Mouse (Mus musculus) erythroblast, embryonic 14.5 days (primary cell): ENCODE data around the gene Rsph6a. TPM values are rescaled to one million over a fixed set of nuclear protein-coding genes. Genes with fewer than 3 reads are reported as not detected.

Experiments
- H3K27me3 ChIP-seq: 2 replicates; pipeline ENCODE4 v1.6.1; 2012; ENCODE audit warnings: inconsistent platforms; ENCODE audit not compliant: control insufficient read depth
- H3K36me3 ChIP-seq: 2 replicates; pipeline ENCODE4 v1.6.1; 2012; ENCODE audit warnings: mild to moderate bottlenecking, inconsistent platforms; ENCODE audit not compliant: control insufficient read depth
- H3K4me1 ChIP-seq: 2 replicates; pipeline ENCODE4 v1.6.1; 2012; ENCODE audit warnings: inconsistent platforms; ENCODE audit not compliant: control insufficient read depth
- H3K4me3 ChIP-seq: replicated peaks from 2 replicates; pipeline ENCODE3; 2012; ENCODE audit warnings: moderate library complexity, mild to moderate bottlenecking, inconsistent platforms
- H3K9me3 ChIP-seq: 2 replicates; pipeline ENCODE4 v1.6.1; 2012; ENCODE audit warnings: low read length, inconsistent platforms, mixed read lengths; ENCODE audit not compliant: control insufficient read depth
- GATA1 ChIP-seq: IDR thresholded peaks from 2 replicates; pipeline ENCODE4 v1.6.1; 2012; ENCODE audit warnings: low read length, inconsistent platforms, mixed read lengths
- TAL1 ChIP-seq: IDR thresholded peaks from 3 replicates; pipeline ENCODE4 v1.6.1; 2012; ENCODE audit warnings: low read length, inconsistent platforms, mixed read lengths
- polyA plus RNA-seq: library from polyadenylated mRNA; stranded (reverse); fragments of >175 nt; gene quantifications from 2 replicates; pipeline ENCODE4 v1.2.3, GENCODE M21; 2012

Rsph6a gene
- 0.06 TPM in 1 of 2 replicates, not detected in the other for polyA plus RNA-seq

DNA sequence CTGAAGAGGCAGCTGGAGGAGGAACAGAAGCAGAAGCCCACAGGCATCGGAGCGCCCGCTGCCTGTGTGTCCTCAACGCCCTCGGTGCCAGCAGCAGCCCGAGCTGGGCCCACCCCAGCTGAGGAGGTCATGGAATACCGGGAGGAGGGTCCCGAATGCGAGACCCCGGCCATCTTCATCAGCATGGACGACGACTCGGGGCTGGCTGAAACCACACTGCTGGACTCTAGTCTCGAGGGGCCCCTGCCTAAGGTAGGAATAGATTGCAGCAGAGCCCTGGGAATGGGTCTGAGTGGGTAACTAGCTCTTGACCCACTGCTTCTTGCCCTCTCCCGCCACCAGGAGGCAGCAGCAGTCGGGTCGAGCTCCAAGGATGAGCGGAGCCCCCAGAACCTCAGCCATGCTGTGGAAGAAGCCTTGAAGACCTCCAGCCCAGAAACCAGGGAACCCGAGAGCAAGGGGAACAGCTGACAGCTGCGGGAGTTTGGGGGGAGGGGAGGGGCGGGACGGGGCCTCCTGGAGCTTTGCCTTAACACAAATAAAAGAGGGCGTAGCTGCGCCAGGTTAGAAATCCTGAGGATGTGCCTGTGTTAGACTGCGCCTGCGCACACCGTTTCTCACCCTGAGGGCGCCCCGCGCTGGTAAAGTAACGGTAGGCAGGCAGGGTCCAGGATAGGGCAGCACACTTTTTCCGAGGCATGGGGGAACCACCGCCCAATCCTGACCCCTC is at the start of gene Rsph6a:
Rsph6a (plus strand) TSS at position 644 of the 730 bp plus-strand sequence.
- TF ChIP-seq GATA1 (no peak), TAL1 (no peak)
- no peaks in the 10 kb centered on the region for H3K4me1 ChIP-seq
- no peaks in the 10 kb centered on the region for H3K27me3 ChIP-seq
- H3K9me3 ChIP-seq = no peaks in the 10 kb centered on the region
- H3K36me3 ChIP-seq = peaks cover 59% of the 10 kb centered on the region
- no peak within 1 kb of the TSS for H3K4me3 ChIP-seq

DNA sequence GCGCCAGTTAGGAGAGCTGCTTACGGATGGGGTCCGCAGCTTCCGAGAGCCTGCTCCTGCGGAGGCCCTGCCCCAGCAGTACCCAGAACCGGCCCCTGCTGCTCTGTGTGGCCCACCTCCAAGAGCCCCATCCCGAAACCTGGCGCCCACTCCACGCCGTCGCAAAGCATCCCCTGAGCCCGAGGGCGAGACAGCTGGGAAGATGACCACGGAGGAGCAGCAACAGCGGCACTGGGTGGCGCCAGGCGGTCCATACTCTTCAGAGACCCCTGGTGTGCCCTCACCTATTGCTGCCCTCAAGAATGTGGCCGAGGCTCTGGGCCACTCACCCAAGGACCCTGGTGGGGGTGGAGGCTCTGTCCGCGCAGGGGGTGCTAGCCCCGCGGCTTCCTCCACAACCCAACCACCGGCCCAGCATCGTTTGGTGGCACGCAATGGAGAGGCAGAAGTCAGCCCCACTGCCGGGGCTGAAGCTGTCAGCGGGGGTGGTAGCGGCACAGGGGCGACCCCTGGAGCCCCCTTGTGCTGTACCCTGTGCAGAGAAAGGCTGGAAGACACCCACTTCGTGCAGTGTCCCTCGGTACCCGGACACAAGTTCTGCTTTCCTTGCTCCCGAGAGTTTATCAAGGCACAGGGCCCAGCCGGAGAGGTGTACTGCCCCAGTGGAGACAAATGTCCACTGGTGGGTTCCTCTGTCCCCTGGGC is 48.9 kb upstream of the Rsph6a start:
- peaks cover 65% of the 10 kb centered on the region for H3K4me1 ChIP-seq

DNA sequence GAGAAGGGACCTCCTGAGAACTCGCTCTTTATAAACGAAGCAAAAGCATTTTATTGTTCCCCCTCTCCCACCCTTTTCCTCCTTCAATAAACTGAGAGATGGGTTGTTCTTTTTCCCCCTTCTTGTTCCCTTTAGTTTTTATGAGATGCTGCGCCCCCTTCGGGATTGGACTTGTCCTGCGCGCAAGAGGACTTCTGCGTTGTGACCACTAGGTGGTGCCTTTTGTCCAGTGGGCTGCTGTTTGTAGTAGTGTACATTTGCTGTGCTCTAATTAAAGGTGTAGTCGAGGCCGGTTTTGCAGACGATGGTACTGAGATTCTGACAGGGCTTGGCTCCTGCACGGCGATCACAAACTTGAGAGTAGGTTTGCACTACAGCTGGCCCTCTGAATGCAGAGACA is 48.0 kb upstream of the Rsph6a start:
- peaks cover 58% of the 10 kb centered on the region for H3K4me1 ChIP-seq
- H3K27me3 ChIP-seq = no peaks in the 10 kb centered on the region
- no peak for TF ChIP-seq TAL1
- no peak for TF ChIP-seq GATA1
- H3K36me3 ChIP-seq = peaks cover 27% of the 10 kb centered on the region
- H3K9me3 ChIP-seq = peaks cover 4% of the 10 kb centered on the region
- H3K4me3 ChIP-seq = no peak overlapping the region

More for the DNA sequence above, 48.9 kb upstream of the Rsph6a start:
- no peaks in the 10 kb centered on the region for H3K27me3 ChIP-seq
- H3K4me3 ChIP-seq = peak overlapping the region; percentile 84
- H3K9me3 ChIP-seq = peaks cover 4% of the 10 kb centered on the region
- no peak for TF ChIP-seq GATA1
- no peak for TF ChIP-seq TAL1
- H3K36me3 ChIP-seq = peaks cover 27% of the 10 kb centered on the region

DNA sequence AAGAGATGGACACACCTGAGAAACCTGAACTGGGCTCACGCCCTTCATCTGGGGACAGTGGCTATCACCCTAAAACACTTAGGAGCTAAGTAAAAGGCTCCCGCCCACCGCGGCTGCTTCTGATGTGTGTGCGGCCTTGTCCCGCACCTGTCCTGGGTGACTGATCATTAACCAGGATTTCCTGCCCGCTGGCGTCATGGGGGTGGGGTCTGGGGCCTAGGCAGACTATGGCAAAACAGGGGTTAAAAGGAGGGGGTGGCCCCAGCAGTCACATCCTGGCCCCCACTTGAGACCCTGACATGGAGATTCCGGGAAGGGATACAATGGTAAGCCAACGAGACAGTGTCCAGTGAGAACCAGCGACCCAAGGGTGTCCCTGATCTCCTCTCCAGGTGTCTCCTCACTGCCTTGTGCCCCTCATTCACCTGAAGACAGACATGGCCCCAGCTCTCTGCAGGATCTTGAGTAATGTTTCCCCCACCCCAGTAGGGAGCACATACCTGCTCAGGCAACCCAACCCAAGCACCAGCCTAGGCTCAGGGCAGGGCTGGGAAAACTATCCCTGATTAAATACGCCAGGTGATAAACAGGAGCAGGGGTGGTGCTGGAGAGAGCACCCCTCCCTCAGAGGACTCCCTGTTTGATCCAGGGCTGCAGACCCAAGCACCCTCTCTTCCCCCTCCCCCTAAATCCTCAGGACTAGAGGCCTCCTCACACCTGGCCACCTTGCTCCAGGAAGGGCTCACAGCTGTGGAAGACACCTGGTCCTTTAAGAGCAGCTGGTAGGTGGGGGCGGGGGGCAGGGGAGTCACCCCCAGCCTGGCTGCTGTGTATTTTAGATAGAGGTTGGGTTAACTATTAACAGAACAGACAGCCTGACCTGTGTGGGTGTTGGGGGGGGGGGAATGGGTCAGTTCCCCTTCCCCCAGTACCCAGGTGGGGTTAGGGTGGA is 47.2 kb upstream of the Rsph6a start:
- Histone ChIP-seq H3K9me3 (peaks cover 4% of the 10 kb centered on the region), H3K4me3 (no peak overlapping the region), H3K36me3 (peaks cover 27% of the 10 kb centered on the region), H3K27me3 (peaks cover 7% of the 10 kb centered on the region), H3K4me1 (peaks cover 53% of the 10 kb centered on the region)
- TF ChIP-seq GATA1 (no peak), TAL1 (no peak)

DNA sequence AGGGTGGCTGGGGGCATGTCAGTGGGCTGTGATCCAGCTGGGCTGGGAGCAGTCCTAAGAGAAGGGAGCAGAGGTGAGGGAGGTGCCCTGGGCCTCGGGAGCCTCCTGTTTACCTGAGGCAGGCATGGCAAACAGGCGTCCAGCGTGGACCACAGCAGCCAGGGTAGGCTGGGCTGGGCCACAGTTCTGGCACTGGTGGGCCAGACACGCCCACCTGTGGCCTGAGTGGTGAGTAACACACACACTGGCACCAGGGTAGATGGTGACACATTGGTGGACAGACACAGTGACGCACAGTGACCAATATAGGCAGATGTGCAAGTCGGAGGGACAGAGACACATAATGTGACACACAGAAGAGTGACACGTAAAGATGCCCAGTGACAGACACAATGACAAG is 43.9 kb upstream of the Rsph6a start:
- Histone ChIP-seq H3K27me3 (peaks cover 23% of the 10 kb centered on the region), H3K36me3 (peaks cover 22% of the 10 kb centered on the region), H3K4me3 (no peak overlapping the region), H3K9me3 (peaks cover 2% of the 10 kb centered on the region), H3K4me1 (peaks cover 28% of the 10 kb centered on the region)
- TF ChIP-seq GATA1 (no peak), TAL1 (no peak)

DNA sequence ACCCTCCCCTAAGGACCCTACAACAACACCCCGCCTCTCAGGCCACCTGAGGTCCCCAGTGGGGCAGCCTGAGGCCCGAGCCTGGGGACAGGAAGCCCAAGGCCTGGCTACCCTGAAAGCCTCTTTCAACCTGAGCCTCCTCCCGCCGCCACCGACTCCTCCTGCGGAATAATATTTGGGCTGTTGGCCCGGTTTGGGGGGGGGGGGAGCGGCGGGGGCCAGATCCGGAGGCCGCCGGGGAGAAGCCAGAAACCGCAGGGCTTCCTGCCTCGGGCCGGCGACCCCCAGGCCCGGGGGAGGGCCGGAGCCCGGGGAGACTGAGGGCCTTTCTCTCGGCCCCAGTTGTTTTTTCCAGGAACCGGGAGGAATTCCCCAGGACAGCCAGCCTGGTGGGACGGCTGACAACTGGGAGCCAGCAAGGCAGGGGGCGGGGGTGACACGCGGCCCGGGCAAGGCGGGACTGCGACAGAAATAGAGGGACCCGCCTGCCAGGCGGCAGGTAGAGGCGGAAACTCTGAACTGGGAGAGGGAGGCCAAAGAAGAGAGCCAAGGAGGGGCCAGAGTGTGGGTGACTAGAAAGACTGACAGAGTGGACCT is 42.4 kb upstream of the Rsph6a start:
- Histone ChIP-seq H3K36me3 (peaks cover 9% of the 10 kb centered on the region), H3K4me3 (no peak overlapping the region), H3K4me1 (peaks cover 14% of the 10 kb centered on the region), H3K9me3 (no peaks in the 10 kb centered on the region), H3K27me3 (peaks cover 23% of the 10 kb centered on the region)
- TF ChIP-seq GATA1 (no peak), TAL1 (no peak)

DNA sequence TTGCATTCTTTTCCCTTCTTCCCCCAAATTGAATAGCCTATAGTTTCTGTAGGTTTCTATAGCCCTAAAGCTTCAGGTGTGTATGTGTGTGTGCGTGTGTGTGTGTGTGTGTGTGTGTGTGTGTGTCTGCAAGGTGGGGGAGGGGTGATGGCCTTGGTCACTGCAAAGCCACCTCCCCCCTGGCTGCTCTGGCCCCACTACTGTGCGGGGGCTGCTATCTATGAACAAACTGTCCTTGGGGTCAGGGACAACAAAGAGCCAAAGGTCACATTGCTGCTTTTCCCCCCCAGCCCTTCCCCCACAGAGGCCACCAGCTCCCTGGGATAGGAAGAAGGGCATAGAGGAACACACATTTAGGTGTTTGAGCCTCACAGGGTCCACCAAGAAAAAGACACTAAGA is 41.6 kb upstream of the Rsph6a start:
- H3K36me3 ChIP-seq = peaks cover 5% of the 10 kb centered on the region; the same call in 1 of the 2 replicates
- peaks cover 23% of the 10 kb centered on the region for H3K27me3 ChIP-seq
- H3K4me3 ChIP-seq = no peak overlapping the region
- no peak for TF ChIP-seq TAL1
- no peak for TF ChIP-seq GATA1
- H3K4me1 ChIP-seq = peaks cover 11% of the 10 kb centered on the region
- no peaks in the 10 kb centered on the region for H3K9me3 ChIP-seq

DNA sequence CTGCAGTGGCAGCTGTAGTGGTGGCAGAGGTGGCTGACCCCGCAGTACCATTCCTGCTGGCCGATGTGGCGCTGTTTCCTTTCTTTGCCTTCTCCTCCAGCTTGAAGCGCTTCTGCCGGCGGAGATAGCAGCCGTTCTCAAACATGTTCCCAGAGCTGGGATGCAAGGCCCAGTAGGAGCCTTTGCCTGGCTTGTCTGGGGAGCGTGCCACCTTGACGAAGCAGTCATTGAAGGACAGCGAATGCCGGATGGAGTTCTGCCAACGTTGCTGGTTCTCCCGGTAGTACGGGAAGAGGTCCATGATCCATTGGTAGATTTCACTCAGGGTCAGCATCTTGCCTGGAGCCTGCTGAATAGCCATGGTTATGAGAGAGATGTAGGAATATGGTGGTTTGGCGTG is 40.0 kb upstream of the Rsph6a start:
- peaks cover 11% of the 10 kb centered on the region for H3K4me1 ChIP-seq
- no peak overlapping the region for H3K4me3 ChIP-seq
- H3K27me3 ChIP-seq = peaks cover 27% of the 10 kb centered on the region
- TF ChIP-seq TAL1 (no peak), GATA1 (no peak)
- no peaks in the 10 kb centered on the region for H3K9me3 ChIP-seq
- peaks cover 5% of the 10 kb centered on the region; the same call in 1 of the 2 replicates for H3K36me3 ChIP-seq
